In the genomic region with DNA sequence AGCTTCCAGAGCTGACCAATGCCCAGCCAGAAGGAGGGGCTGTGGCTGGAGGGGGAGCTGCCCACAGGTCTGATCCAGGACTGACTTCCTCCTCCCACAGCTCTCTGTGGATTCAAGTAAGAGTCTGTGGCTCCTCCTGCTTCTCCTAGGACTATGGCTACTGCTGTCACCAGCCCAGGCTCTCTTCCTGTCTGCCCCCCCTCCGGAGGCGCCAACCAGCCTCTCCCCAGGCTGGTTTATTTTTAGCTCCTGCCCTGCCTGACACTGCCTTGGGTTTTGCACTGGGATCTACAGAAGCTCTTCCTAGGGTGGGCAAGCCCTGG, we compare ENCODE assay signal across 8 mouse cellular contexts. TPM values are rescaled to one million over a fixed set of nuclear protein-coding genes. Genes with fewer than 3 reads are reported as not detected.
A peak's percentile ranks its signal among the peaks of the same experiment; 100 is the strongest.
DNase-seq lines count a peak whose midpoint lies in the region; ATAC-seq and TF ChIP-seq lines count a peak whose summit lies in the region.

No protein-coding gene starts in this region.

- 79% methylated on average over 2 of the region's 2 CpGs for WGBS in midbrain, embryonic 14.5 days
- 86% methylated on average over 2 of the region's 2 CpGs for WGBS in forebrain, postnatal 0 days

- intact Hi-C loops in heart, postnatal 14 days (cut with DNase I) = no loop called here

- H3K36me3 ChIP-seq in midbrain, embryonic 14.5 days (ENCODE audit: control insufficient read depth, insufficient read depth, low read length) = no peaks in the 10 kb centered on the region
- no peaks in the 10 kb centered on the region for H3K36me3 ChIP-seq in forebrain, postnatal 0 days (ENCODE audit: insufficient read depth)

- H3K4me2 ChIP-seq in midbrain, embryonic 14.5 days (ENCODE audit: low read length) = no peak overlapping the region
- H3K4me2 ChIP-seq in forebrain, postnatal 0 days (ENCODE audit: low read depth) = no peak overlapping the region

- H3K27me3 ChIP-seq in midbrain, embryonic 14.5 days (ENCODE audit: control insufficient read depth, insufficient read depth, low read length) = no peaks in the 10 kb centered on the region
- H3K27me3 ChIP-seq in forebrain, postnatal 0 days (ENCODE audit: insufficient read depth, low read length) = no peaks in the 10 kb centered on the region

- H3K27ac ChIP-seq in midbrain, embryonic 14.5 days (replicated peaks; ENCODE audit: low read depth, low read length) = no peak overlapping the region
- H3K27ac ChIP-seq in forebrain, postnatal 0 days (ENCODE audit: low read depth, low read length) = no peak overlapping the region

- ATAC-seq in common myeloid progenitor, adult 5-6 weeks (replicated peaks; ENCODE audit: low read depth, poor library complexity, severe bottlenecking) = peak; percentile 92
- no peak for ATAC-seq in midbrain, embryonic 14.5 days (ENCODE audit: low FRiP score, low TSS enrichment)
- ATAC-seq in forebrain, postnatal 0 days = no peak

- no peak overlapping the region for H3K9ac ChIP-seq in midbrain, embryonic 14.5 days (replicated peaks; ENCODE audit: low read length)
- H3K9ac ChIP-seq in forebrain, postnatal 0 days = no peak overlapping the region

- no peaks in the 10 kb centered on the region for H3K9me3 ChIP-seq in midbrain, embryonic 14.5 days (ENCODE audit: control insufficient read depth, low read length)
- H3K9me3 ChIP-seq in forebrain, postnatal 0 days (ENCODE audit: low read length) = no peaks in the 10 kb centered on the region

- H3K4me1 ChIP-seq in midbrain, embryonic 14.5 days (ENCODE audit: control insufficient read depth, insufficient read depth, low read length) = no peaks in the 10 kb centered on the region
- peaks cover 8% of the 10 kb centered on the region for H3K4me1 ChIP-seq in forebrain, postnatal 0 days (ENCODE audit: insufficient read depth)

- H3K4me3 ChIP-seq in midbrain, embryonic 14.5 days (replicated peaks; ENCODE audit: low read depth, low read length) = no peak overlapping the region
- no peak overlapping the region for H3K4me3 ChIP-seq in forebrain, postnatal 0 days (ENCODE audit: low read depth, low read length)

- DNase-seq in adrenal gland, adult (ENCODE audit: inconsistent age in 2 of 2, low spot score in 1 of 2) = peak; percentile 61 to 78
- no peak for DNase-seq in adrenal gland, postnatal 4 days (ENCODE audit: low spot score in 2 of 2)
- peak; percentile 60 to 71 for DNase-seq in heart, postnatal 14 days
- DNase-seq in liver = peak; percentile 52
- peak; percentile 83 for DNase-seq in retina, postnatal 7 days (ENCODE audit: low read depth, low spot score)
- DNase-seq in midbrain, embryonic 14.5 days = no peak
- no peak for DNase-seq in forebrain, postnatal 0 days

- no peak for TF ChIP-seq CTCF in forebrain, postnatal 0 days (IDR thresholded peaks at IDR 0.05; ENCODE audit: low read depth)

RNA-seq across cellular contexts. Expression of a gene that starts 25.1 kb away (rescaled TPM):
- total RNA-seq in adrenal gland, postnatal 4 days (2021) = 10 to 100 TPM; 18.2 to 21.0 TPM
- total RNA-seq in common myeloid progenitor, adult 5-6 weeks (2017) = 3.8 TPM in 2 replicates
- 1 to 10 TPM; 8.7 to 9.8 TPM for total RNA-seq in heart, postnatal 14 days (2021)
- polyA plus RNA-seq in midbrain, embryonic 14.5 days (2014; fragmentation: Nextera tagmentation; extraction: Ambion mirVana) = 3.5 and 4.1 TPM in 2 replicates
- total RNA-seq in forebrain, postnatal 0 days (2014; rRNA removed) = 4.3 and 5.4 TPM in 2 replicates
- polyA plus RNA-seq in forebrain, postnatal 0 days (2015; fragmentation: Nextera tagmentation; extraction: Ambion mirVana) = 5.6 and 6.3 TPM in 2 replicates

Comparison
In these comparisons a context has a peak if more than half of its experiments do, and no peak if none do; other contexts are left out.
1. DNase-seq: peak in adrenal gland, adult (2 of 2), heart, postnatal 14 days (2 of 2), liver (single experiment) and retina, postnatal 7 days (single experiment); none in adrenal gland, postnatal 4 days (0 of 2), midbrain, embryonic 14.5 days (single experiment) and forebrain, postnatal 0 days (single experiment).